Mouse (Mus musculus): ENCODE measurements at regions not wholly inside any gene's neighbourhood (a gene's known extent, or its start where the extent isn't known, plus 50 kb on each side); places are given as distances from the start of the nearest gene placed in this dataset.
A peak's percentile ranks its signal among the peaks of the same experiment; 100 is the strongest.
"Not testable (repeated sequence)": the region's sequence is repeated elsewhere in the genome, so short reads cannot be mapped to it uniquely, and the experiment has no call there.

DNA sequence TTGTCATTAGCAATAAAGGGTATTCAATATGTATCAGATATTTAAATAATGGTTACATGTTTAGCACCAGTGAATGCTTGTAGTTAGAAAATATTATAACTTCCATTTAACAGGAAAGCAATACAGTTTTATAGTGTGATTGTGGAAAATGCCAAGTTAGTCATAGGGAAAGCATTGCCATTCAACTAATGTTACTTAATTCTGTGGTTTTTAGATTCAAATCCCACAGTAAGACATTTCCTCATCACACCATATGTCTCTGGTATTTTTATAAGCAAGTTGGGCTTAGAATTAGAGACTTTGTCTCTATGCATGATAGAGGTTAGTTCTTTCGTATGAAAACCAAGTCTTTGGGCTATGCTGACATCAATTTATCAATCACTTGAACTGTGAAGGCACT is 133.0 kb downstream of the Prr30 start:
- DNase-seq (ENCODE audit: low read depth, low spot score) = no peak

DNA sequence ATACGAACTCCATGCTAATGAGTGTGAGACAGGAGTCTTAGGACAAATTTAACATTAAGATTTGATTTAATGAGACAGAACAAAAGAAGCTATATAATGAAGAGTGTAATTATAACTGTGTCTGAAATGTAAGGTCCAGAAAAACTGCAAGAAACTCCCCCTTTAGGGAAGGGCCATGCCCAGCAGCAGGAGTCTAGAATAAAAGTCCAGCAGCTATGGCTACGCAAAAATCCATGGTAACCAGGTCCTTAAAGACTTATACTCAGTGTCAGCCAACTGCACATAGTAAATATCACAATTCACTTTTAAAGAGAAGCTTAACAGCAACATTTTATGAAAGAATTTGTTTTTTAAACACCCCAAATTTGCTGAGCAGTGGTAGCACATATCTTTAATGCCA is 143.3 kb downstream of the Prr30 start:
- no peak for DNase-seq (ENCODE audit: low read depth, low spot score)

DNA sequence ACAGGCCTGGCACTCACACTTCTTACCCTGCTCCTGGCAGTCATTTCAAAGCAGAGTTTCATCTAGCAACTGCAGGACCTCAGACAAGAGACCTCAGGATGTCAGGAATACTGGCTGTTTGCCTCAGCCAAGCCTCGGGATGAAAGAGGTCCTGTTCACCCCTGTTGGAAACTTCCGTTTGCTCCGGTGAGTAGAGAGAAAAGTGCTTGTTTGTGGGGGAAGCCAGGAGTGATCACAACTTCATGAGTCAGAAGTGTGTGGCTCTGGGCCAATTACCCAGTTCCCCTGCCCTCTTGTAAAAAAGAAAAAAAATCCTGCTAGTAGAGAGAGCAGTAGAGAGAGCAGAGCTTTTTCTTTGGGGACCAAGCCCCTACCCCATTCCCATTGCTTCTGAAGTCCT is 144.2 kb downstream of the Prr30 start:
- DNase-seq (ENCODE audit: low read depth, low spot score) = no peak

DNA sequence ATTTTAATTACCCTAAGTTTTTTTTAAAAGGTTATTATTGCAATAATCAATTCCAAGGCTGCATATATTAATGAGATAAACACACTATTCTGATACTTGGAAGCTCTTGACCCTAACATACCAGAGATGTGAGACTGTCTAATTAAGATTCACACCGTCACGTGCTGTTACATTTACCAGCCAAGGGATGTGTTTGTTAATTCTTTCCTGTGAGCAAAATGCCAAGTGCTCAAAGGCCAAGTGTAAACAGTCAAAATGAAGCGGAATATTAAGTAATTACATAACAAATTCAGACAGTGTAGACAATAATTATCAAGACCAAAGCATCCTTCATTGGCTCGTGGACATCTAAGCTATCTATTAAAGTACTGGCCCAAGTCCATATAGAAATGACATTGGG is 145.3 kb downstream of the Prr30 start:
- no peak for DNase-seq (ENCODE audit: low read depth, low spot score)

DNA sequence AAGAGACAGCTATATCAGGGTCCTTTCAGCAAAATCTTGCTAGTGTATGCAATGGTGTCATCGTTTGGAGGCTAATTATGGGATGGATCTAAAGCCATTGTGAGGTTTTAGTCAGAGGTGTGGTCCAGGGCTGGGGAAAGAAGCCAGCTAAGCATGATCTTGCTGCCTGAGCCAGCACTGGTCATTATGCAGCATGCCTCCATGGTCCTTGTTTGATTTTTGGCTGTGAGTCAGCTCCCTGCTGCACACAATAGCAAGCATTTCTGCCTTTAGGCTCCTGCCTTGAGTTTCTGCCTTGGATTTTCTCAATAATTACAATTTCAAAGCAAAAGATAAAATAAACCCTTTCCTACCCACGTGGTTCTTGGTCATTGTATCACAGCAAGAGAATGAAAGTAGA is 147.4 kb downstream of the Prr30 start:
- DNase-seq (ENCODE audit: low read depth, low spot score) = no peak

DNA sequence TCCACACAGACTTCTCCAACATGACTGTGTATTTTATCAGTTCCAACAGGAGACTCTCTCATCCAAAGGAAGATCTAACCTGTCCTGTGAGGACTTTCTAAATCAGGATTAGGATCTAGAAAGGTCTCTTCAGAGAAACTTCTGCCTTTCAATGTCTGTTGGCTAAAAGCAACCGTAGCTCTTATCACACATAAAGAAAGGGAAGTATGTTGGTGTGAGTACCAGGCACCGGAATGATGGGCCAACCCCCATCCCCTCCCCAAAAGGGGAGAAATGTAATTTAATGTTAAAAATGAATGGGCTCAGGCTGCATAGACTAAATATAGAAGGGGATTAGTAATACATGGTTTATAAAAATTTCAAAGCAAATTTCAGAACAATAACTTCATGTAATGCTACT is 149.9 kb downstream of the Prr30 start:
- no peak for DNase-seq (ENCODE audit: low read depth, low spot score)

DNA sequence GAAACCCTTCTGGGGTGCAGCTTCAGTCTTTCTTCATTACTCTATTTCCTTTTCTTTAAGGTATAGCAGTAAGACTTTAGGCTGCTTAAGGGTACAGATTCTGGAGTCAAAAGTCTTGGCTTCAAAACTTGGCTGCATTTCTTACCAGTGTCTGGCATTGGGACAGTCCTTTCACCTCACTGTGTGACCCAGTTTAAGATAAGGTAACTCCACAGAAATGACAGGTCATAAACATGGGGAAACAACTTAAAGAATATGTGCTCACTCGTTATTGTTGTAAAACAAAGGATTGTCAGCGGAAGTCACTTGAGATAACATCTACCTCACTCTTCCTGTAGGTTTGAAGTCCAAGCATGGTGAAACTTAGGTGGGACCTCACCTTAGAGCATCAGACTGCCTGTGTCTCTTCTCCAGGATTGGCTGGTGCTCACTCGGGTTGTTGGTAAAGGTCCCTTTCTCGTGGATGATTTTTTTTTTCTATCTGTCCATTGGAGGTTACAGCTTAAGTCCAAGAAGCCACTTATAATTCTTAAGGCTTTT is 150.4 kb downstream of the Prr30 start:
- no peak for DNase-seq (ENCODE audit: low read depth, low spot score)

DNA sequence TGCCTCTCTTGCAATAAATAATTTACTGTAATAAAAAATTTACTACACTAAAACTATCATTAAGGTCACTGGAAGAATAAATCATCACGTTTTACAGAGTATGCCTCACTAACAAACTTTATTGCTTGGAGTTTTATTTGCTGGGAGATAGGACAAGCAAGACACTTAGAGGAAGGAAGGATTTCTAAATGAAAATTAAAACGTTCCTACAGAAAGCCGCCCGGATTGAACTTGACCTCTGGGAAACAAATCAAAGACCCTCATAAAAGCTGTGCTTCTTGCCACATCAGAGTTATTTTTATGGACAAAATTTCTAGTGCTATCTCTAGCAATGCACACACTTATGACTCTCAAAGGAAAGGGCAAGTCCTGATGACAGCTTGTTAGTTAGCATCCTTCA is 156.6 kb downstream of the Prr30 start:
- DNase-seq (ENCODE audit: low read depth, low spot score) = no peak

DNA sequence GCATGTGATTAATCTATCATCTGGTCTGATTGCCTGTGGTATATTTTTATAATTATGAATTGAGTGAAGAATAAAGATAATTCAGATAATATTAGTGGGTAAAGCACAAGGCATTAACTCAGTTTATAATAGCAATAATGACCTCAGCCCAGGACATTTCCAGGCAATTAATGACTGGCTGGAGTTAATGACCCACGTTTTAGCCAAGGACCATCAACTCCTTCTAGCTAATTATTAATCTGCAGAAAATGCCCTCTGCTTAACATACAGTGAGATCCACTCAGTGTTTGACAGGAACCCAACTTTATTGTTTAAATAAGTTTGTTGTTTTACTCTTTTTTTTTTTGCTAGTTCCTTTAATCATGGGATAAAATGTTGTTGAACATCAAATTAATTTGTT is 199.1 kb downstream of the Prr30 start:
- DNase-seq (ENCODE audit: low read depth, low spot score) = no peak

DNA sequence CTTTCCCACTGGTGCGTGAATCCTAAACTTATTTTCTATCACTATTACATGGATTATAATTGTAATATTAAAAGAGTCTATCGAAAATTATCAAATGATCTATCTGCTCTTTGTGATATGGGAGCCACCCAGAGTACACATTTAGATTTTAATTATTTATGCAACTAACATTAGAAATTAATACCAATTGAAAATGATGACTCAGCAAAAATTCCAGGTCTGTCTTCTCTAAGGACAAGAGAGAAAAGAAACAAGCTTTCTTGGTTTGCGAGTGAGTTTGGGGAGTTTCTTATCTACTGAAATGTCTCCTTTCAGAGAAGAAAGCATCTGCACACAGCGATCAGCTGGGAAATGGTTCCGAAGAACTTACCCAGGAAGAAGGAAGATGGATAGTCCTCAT is 219.4 kb downstream of the Prr30 start:
- no peak for DNase-seq (ENCODE audit: low read depth, low spot score)

DNA sequence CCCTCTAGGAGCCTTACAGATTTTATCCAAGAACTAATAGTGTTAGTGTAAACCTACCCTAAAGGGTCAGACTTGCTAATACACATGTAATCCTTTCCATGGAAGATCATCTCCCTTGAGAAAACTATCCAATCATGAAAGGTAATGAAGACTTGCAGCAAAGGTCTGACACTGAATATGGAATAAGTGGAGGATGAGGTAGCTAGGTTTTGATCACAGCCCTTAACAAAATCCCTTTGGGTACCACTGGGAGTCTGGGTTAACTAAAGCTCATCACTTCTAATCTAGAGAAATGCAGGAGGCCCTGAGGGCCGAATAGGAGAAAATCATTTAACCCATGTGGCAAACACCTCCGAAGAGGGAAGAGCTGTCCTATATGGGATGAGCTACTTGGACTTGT is 221.6 kb downstream of the Prr30 start:
- no peak for DNase-seq (ENCODE audit: low read depth, low spot score)

DNA sequence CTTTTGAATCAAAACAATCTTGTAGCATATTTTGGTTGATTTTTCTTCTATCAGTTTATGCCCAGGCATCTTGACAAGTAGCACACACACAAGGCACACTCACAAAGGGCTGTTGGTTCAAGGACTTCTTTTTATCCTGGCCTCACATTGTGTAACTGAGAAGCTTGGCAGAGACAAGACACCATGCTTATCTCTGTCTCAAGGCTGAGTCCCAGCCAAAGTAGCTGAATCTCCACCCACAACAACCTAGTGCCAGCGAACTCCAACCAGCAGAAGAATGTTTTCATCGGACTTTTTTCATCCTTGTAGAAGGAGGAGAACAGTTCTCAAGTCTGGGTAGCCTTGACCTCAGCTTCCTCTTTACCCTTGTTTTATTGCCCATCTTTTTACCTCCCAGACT is 229.2 kb downstream of the Prr30 start:
- no peak for DNase-seq (ENCODE audit: low read depth, low spot score)

DNA sequence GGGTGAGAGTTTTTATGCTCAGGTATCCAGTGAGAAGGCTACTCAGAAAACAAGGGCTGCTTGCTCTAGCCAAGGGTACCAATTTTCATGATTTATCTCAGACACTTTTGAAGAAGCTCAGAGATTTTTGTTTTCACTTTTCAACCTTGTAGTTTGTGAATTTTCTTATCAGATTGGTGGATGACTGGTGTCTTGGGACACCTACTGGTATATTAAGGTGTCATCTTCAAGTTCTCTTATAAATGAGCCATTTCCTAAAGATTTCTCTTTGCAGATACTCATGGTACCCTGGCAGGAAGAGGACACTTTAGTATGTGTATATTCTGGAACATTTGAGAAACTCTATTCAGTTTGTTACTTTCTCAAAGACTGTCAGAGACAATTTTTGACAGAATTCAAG is 239.9 kb downstream of the Prr30 start:
- no peak for DNase-seq (ENCODE audit: low read depth, low spot score)

DNA sequence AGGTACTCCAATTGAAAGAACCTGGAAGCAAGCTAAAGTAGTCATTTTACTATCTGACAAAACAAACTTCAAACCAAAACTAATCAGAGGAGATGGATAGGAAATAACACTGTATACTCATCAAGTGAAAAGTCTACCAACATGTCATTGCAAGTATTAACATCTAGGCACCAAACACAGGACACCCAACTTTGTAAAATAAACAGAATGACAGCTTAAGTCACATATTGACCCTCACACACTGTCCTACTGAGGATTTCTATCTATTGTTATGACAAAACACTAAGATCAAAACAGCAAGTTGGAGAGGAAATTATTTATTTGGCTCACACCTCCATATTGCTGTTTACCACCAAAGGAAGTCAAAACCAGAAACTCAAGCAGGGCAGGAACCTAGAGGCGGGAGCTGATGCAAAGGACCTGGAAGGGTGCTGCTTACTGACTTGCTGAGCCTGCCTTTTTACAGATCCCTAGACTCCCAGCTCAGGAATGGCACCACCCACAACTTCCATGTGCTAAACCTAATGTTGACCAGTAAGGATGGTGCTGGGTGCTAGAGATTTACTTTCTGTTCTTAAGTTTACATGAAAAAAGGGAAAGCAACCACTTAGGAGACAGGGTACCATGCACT is 244.2 kb downstream of the Prr30 start:
- no peak for DNase-seq (ENCODE audit: low read depth, low spot score)

DNA sequence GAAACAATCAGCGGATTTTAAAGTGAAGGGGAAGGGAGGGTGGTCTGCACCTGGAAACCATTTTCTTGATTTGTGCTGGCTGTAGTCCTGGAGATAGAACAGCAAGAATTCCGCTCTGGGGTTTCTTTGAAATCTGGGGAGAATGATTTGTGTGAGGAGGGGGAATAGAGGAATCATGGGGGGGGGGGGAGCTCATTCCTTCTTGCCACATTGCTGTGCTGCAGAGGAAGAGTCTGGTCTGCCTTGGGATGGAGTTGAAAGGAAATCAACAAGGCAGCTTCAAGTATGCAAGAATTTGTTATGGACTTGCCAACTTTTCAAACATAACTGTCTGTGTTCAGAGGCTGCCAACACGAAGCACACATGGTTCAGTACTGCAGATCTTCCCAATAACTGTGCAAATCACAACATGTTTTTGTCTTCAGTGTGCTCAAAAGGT is 249.4 kb downstream of the Prr30 start:
- no peak for DNase-seq (ENCODE audit: low read depth, low spot score)

DNA sequence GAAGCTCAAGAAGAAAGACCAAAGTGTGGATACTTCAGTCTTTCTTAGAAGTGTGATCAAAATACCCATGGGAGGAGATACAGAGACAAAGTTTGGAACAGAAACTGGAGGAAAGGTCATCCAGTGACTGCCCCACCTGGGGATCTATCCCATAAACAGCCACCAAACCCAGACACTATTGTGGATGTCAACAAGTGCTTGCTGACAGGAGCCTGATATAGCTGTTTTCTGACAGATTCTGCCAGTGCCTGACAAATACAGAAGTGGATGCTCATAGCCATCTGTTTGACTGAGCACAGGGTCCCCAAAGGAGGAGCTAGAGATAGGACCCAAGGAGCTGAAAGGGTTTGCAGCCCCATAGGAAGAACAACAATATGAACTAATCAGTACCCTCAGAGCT is 252.5 kb downstream of the Prr30 start:
- not testable (repeated sequence) for DNase-seq (ENCODE audit: low read depth, low spot score)

DNA sequence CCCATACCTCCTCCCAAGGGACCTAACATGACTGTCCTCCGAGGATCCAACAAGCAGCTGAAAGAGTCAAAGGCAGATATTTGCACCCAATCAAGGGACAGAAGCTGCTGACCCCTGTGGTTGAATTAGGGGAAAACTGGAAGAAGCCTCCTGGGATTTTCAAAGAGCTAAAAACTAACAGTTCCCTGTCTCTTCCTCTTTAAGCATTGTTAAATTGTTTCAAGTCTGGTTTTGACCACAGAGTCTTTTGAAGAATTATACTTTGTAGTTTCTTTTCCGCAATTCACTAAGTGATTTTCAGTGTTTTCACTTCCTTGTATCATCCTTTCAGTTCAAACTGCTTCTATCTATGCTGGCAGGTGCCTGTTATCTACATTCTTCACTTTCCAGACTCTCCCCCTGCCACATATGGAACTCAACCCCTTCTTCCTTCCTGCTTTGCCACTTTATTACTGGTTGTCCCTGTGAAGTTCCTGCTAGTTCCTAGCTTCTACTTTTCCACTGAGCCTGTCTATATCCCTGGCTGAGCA is 262.7 kb downstream of the Prr30 start:
- DNase-seq (ENCODE audit: low read depth, low spot score) = no peak

DNA sequence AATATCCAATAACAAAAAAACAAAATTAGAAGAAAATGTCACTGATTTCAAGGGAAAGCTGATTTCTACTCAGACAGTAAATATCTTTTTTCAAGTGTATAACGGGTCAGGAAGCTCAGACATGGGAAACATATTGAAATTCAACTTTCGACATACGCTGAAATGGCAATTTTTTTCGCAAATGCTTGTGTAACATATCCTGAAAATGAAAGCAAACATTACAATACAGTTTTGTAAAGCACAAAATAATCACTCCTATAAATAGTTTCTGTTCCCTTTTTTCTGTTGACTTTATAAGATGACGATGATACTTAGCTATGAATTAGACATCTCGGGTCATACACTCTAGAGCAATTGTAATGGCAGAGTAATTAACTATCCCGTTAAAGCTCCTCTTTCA is 265.6 kb downstream of the Prr30 start:
- DNase-seq (ENCODE audit: low read depth, low spot score) = no peak

DNA sequence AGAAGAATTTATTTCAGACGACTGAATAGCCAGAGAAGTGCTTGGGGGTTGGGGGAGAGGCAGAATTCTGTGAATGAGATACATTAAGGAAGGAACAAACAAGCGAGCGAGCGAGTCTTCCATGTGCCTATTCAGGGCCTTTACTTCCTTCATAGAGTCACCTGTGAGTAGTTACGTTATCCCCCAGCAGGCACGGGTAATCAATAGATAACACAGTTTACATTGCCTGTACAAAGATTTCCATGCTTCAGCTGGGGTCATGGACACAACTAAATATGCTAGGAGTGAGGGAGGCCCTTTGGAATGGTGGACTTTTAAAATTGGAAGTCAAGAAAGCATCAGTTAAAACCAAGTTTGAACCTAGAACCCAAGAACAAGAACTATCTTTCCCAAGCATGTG is 275.2 kb downstream of the Prr30 start:
- DNase-seq (ENCODE audit: low read depth, low spot score) = no peak

DNA sequence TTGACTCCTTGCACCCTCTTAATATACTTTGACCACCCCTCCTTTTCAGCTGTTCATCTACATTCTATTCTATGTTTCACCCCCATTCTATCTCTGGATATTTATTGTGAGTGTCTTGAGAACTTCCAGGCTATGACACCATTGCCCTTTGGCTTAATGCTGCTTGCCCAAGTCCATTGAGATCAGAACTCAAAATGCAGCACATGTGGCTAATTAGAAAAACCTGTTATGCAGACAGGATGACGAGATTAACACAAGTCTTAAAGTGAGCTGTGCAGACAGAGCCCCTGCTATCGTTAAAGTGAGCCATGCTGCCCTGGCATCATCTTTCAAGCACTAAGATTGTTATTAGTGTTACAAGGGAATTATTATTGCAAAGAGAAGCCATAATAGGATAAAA is 299.9 kb downstream of the Prr30 start:
- no peak for DNase-seq (ENCODE audit: low read depth, low spot score)

DNA sequence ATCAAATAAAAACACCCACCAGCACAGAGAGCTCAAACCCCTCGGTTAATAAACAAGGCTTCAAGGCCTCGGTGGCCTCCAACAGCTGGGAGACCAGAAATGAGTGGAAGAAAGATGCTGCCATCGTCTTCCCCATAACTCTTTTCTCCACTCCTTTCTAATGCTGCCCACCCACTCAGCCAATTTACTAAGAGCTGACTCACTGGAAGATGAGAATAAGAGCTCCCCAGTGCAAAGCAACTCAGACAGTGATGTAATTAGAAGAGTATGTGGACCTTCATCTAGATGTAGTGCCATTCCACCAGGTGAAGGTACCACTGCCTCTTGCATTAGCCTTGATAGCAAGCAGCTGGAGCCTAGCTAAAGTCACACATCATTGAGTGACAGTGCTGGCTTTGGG is 301.1 kb downstream of the Prr30 start:
- no peak for DNase-seq (ENCODE audit: low read depth, low spot score)

DNA sequence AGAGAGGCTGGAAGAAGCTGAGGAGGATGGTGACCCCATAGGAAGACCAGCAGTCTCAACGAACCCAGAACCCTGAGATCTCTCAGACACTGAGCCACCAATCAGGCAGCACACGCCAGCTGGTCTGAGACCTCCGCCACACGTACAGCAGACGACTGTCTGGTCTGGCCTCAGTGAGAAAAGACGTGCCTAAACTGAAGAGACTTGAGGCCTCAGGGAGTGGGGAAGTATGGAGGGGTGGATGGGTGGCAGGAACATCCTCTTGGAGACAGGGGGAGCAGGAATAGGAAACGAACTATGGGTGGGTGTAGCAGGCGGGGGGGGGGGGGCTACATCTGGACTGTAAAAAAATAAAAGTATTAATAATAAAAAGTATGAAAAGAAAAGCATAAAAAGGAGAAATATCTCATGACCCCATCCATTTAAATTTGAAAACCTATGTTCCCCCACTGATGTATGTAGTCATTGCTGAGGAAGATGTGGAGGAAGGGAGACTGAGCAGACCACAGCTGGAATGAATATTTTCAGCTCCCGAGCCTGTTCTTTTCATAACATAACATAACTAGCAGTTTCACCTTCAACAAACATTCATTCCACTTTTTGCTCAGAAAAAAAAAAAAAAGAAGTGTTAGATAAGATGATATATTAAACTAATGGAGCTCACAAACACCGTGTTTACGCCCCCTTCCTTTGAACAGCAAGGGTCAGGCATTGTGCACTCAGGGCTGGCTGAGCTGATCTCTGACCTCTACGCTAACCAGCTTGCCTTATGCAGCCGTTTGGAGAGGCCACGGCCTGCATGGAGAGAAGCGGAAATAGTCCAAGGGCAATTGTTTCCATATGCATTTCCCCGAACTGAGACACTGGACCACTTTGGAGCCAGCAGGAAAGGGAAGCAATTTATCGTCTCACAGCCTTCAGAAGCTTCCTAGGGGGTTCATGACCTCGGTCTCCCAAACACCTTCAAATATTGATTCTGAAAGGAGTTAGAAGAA is 310.7 kb downstream of the Prr30 start:
- DNase-seq (ENCODE audit: low read depth, low spot score) = peak; percentile 20

DNA sequence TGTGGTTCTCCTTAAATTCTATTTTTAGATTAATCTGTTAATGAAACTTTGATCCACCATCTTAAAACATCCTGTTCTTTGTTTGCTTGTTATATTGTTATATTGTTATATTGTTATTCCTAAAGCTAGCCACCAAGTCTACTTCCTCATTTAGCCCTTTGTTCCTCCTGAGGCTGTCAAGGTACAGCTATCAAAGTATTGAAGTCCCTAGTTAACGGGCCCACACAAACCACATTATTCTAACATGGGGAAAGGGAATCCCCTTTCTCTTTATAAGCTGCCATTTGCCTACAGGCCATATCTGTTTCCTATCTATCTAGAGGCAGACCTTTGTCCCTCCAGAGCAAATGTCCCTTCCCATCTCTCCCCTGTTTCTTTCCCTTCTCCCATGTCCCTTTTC is 317.0 kb downstream of the Prr30 start:
- no peak for DNase-seq (ENCODE audit: low read depth, low spot score)

All from ES-CJ7 (cell line).